Mouse (Mus musculus): ENCODE measurements around the gene Bnip1.

Bnip1 gene

GRCm38 (mm10) chr17:26794744-26795143, 13.9 kb downstream of the Bnip1 start:
- DNase-seq = peak; percentile 52 to 73

DNA sequence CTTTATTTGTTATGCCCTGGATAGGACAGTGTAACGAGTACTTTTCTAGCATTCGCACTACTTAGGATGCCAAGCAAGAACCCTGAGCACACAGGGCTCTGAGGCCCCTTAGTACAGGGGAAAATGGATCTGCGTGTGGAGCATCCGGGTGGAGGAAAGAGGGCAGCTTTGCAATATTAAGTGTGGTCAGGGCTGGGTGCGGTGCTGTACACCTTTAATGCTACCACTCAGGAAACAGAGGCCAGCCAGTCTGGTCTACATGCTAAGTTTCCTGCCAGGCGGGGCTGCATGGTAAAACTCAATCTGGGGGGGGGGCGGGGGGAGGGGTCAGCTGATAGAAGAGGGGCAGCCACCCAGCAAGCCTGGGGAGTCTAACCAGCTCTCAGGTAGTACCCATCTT, 14.5 kb downstream of the Bnip1 start:
- no peak for DNase-seq

DNA sequence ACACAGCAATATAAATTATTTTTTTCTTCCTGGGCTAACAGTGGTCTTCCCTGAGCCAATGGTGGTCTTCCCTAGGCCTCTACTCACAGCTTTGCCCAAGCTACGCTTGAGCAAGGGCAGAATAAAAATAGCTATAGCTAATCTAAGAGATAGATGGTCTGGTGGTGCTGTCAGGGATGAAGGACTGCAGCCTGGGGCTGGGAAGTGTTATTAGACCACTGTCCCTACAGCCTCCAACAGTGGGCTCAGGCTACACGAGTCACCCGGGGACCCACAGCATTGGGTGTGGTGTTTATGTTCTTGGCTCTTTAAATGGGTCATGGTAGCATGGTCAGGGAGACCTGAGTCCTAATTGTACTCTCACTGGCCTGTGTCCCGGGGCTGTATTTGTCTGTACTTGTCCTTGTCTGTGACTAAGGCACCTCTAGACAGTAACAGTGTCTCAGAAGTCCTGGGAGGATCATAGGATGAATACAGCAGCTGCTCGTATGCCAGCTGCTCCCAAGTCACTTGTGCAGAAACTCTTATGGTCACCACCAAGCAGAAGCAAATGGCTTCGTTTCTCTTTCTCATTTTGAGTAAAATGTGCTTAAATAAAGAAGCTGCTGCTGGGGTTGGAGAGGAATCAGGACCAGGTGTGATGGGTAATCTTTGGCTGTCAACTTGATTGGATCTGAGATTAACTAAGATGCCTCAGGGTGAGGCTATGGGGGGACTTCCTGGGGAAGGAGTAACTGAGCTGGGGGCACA, 16.7 kb downstream of the Bnip1 start:
- DNase-seq = no peak

DNA sequence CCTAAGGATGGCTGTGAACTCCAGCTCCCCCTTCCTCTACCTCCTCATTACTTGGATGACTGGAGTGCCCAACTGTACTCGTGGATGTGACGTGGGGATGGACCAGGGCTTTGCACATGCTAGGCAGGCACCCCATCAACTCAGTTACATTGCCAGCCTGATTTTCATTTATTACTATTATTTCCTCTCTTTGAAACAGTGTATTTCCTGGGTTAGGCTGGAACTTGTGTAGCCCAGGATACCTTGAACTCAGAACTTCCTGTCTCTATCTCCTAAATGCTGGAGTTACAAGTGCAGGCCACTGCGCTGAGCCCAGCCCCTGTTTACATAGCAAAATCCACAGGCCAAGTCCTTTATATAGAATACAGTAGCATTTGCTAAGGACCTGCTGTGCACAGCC, 22.0 kb downstream of the Bnip1 start:
- no peak for DNase-seq

DNA sequence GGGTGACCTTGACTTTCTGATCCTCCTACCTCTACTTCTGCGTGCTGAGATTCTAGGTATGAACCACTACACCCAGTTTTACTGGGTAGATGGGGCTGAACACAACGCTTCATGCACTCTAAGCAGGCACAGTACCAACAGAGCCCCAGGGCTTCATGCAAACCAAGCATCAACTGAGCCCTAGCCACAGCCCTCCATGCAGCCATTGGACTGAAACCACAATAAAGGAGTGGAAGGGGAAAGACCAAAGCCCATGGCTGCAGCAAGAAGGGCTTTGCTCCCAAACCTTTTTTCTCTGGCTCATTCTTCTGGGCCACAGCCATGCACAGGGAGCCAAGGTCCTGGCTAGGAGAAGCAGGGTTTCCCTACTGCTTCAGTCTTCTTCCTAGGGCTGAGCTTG, 31.7 kb downstream of the Bnip1 start:
- DNase-seq = no peak

- no peak for DNase-seq
Observed at GRCm38 (mm10) chr17:26813497-26813896, 32.6 kb downstream of the Bnip1 start.

DNA sequence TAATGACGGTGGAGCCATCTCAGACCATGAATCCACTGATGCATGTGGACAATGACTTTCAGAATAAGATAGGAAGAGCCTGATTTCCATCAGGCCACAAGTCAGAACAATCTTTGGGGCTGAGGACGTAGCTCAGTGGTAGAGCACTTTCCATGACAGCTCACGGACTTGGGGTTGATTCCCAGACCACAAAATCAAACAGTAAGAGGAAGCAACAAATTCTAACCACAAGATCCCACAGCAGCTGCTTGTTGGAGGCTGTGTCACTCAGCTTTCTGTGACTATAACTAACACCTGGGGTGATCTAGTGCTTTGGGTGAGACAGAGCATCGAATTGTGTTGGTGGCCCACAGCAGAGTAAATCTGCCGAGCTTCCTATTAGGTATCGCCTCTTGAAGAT, 35.9 kb downstream of the Bnip1 start:
- DNase-seq = no peak

DNA sequence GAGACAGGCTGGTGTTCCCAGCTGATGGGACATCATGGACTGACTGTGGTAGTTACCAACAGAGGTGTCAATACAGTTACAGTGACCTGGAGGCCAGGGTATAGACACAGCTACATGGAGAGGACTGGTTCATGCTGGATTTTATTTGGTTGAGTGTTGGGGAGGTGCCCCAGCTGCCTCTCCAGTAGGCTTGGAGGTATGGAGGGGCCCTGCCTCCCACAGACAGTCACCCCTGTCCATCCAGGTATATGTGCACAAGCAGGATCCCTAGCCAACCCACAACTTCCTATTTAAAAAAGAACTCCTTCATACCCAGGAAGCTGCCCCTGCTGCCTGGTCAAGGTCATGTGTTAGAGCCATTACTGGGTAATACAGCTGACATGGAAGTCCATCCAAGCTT, 36.9 kb downstream of the Bnip1 start:
- DNase-seq = no peak

- no peak for DNase-seq
Observed at GRCm38 (mm10) chr17:26826131-26826530, 45.3 kb downstream of the Bnip1 start.

GRCm38 (mm10) chr17:26833806-26834205, 52.9 kb downstream of the Bnip1 start:
- no peak for DNase-seq

DNA sequence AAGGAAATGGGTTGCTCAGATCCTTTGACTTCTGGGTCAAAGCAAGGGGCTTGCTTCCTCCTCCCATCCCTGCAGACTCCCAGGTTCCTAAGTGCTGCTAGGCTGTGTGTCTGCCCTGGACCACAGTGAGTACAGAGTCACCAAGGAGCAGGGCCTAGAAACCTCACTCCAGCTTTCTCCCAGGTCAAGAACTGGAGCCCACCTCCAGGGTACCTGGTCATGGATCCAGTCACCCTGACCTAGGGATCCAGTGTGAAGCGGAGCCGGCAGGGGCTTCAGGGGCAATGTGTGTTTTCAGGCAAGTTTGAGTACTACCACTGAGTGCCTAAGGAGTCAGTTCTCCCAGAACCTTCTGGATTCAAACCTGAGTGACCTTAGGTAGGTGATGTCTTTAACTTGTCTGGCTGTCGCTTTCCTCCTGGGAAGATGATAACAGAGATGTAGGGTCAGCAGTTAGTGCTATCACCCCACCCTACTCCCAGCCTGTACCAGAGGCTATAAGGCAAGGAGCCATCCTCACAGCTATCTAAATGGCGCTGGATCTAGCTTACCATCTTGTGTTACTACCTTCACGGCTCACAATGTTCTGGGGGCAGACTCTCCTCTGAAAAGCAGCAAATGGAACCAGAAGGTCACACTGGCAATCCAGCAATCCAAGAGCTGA, 53.6 kb downstream of the Bnip1 start:
- no peak for DNase-seq

DNA sequence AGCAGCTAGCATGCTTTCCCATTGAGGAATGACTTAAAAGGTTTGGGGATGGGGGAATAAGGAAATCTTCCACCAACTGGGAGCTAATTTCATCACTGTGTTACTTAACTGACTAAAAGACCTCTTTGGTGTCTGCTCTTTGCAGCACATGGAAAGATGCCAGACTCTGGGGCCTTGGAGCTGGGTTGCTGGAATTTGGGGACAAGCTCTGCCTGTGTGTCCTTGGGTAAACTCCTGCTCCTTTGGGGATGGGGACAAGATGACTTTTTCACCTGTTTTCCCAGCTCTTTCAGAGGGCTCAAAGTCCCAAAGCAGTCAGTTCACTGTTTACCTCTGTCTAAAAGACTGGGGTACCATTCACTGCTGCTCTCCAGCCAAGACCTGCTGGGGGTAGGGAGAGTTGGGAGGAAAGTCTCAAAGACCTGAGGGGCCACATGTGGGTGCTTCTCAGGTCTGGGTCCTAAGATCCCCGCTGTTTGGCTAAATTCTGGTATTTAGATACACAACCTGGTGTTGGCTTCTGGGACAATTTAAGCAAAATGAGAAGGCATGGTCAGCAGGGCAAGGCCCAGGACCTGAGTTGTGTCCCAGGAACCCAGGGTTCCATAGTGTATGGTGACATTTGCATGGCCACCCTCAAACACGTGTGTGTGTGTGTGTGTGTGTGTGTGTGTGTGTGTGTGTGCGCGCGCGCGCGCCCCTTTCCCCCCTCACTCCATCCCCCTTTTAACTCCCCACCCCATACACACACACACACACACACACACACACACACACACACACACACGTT, 54.3 kb downstream of the Bnip1 start:
- no peak for DNase-seq

- DNase-seq = no peak
Observed at GRCm38 (mm10) chr17:26835956-26836355, 55.1 kb downstream of the Bnip1 start.

GRCm38 (mm10) chr17:26836377-26836776, 55.5 kb downstream of the Bnip1 start:
- DNase-seq = no peak

DNA sequence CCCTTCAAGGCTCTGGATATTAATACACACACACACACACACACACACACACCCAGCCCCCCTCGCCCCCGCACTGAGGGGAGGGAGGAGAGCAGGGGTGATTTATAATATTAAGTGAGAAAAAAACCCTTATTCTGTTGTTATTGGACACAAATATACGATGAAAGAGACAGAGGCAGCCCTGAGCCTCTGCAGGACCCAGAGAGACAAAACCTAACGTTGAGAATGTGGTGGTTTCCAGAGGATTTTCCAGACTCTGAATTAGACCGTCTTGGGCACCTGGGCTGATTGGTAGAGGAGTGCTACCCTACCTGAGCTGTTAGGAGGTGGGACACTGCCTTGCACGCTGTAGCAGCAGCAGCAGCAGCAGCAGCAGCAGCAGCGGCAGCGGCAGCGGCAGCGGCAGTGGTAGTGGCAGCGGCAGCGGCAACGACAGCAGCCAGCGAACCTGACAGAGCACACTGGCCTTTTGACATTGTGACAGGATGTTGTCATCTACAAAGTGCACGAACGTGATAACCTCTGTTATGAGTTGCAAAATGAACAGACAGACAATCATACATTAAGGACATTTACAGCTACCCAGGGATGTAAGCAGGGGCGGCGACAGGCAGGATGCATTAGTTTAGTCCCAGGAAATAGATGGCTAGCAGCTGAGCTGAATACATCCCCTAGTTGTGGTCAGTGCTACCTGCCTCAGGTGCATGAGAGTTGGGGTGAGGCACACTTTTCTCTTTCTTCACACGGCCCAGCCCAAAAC, 56.1 kb downstream of the Bnip1 start:
- no peak for DNase-seq

DNA sequence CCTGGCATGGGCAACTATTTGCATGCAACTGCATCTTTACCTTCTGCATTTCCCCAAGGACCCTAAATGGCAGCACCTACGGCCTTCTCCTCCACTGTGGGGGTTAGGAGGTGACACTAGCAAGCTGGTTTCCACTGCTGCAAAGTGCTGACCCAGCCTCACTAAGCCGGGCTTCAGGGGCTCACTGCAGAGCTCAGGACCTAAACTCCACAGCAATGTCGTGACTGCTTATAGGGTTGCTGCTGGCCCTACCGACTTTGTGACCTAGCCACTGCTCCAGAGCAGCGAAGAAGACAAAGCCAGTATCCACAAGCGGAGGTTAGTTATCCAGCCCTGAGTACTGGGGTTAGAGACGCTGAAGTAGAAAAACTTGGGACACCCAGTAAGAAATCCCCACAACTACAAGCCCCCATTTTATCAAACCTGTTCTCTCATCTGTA, 56.7 kb downstream of the Bnip1 start:
- no peak for DNase-seq

DNA sequence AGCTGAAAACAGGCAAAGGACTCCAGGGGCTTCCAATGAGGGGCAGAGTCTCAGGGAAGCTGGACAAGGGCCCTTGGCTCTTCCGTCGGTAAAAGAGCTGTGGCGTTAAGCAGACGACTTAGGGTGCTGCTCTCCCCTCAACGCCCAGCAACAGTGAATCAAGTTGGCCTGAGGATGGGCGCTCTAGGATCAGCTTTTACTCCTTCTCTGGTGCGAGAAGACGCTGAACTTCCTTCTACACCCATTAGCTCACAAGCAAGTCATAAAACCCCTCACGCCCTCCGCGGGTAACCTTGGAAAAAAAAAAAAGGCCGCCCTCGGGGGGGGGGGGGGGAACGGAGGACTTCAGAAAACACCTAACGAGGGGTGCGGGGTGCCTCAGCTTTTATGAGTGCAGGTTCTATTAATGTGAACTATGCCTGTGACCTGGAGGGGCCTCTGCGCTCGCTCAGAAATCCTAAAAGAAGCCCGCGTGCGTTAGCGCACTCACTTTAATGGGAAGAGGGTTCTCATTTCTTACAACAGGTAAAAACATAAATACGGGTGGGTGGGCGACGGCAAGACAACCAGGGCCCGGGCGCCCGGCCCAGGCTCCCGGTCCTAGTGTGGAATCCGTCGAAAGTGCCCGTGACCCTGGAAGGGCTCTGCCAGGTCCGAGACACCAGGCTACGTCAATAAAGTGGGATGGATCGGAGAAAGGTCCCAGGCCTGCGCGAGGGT, 57.5 kb downstream of the Bnip1 start:
- DNase-seq = no peak

- DNase-seq = peak in 1 of 2 experiments; percentile 24
Observed at GRCm38 (mm10) chr17:26838911-26839717, 58.2 kb downstream of the Bnip1 start.

- DNase-seq = no peak
Observed at GRCm38 (mm10) chr17:26839718-26840438, 59.0 kb downstream of the Bnip1 start.

- DNase-seq = no peak
Observed at GRCm38 (mm10) chr17:26840439-26840780, 59.5 kb downstream of the Bnip1 start.

Data from cerebellum, postnatal 14 days (tissue).